Mouse (Mus musculus): Measurements from ENCODE around the gene Gjc2. TPM values are rescaled to one million over a fixed set of nuclear protein-coding genes. Genes with fewer than 3 reads are reported as not detected.

The Gjc2 gene
- polyA plus RNA-seq, 1 experiment from 2014 or later: not detected

- 5% methylated on average over 16 of the region's 16 CpGs for WGBS
- peak; percentile 24 for ATAC-seq (ENCODE audit: low read depth)
These were observed 9.0 kb upstream of the Gjc2 start, which contains the start of gene Guk1 for GRCm38 (mm10) chr11:59192059-59192386. Gene Guk1, minus strand, starts transcription at chr11:59192212.

GRCm38 (mm10) chr11:59191231-59192058, 8.4 kb upstream of the Gjc2 start:
- Histone ChIP-seq H3K9me3 (ENCODE audit: control insufficient read depth, low read length) (no peaks in the 10 kb centered on the region), H3K4me1 (ENCODE audit: control insufficient read depth, insufficient read depth, low read length) (peaks cover 7% of the 10 kb centered on the region), H3K4me3 (ENCODE audit: low read depth, low read length) (peak overlapping the region; percentile 46), H3K9ac (replicated peaks; ENCODE audit: low read depth, low read length) (peak overlapping the region; percentile 52), H3K36me3 (ENCODE audit: control insufficient read depth, insufficient read depth, low read length) (no peaks in the 10 kb centered on the region), H3K4me2 (ENCODE audit: low read depth, low read length) (peak overlapping the region; percentile 45), H3K27me3 (ENCODE audit: control insufficient read depth, insufficient read depth, low read length) (no peaks in the 10 kb centered on the region), H3K27ac (ENCODE audit: low read depth, low read length) (peak overlapping the region; percentile 80)
- ATAC-seq (ENCODE audit: low read depth): peak; percentile 94
- WGBS: 0% methylated on average over 46 of the region's 59 CpGs

More at GRCm38 (mm10) chr11:59192059-59192386, 9.0 kb upstream of the Gjc2 start, which contains the start of gene Guk1:
- H3K9me3 ChIP-seq (ENCODE audit: control insufficient read depth, low read length): no peaks in the 10 kb centered on the region
- no peaks in the 10 kb centered on the region for H3K36me3 ChIP-seq (ENCODE audit: control insufficient read depth, insufficient read depth, low read length)
- H3K4me3 ChIP-seq (ENCODE audit: low read depth, low read length): peak within 1 kb of the TSS; percentile 46
- H3K27ac ChIP-seq (ENCODE audit: low read depth, low read length): peak within 1 kb of the TSS; percentile 80
- H3K9ac ChIP-seq (replicated peaks; ENCODE audit: low read depth, low read length): peak within 1 kb of the TSS; percentile 52
- peak within 1 kb of the TSS; percentile 45 for H3K4me2 ChIP-seq (ENCODE audit: low read depth, low read length)
- H3K4me1 ChIP-seq (ENCODE audit: control insufficient read depth, insufficient read depth, low read length): peaks cover 7% of the 10 kb centered on the region
- no peaks in the 10 kb centered on the region for H3K27me3 ChIP-seq (ENCODE audit: control insufficient read depth, insufficient read depth, low read length)

- peaks cover 17% of the 10 kb centered on the region; the same call in 1 of the 2 replicates for H3K36me3 ChIP-seq (ENCODE audit: control insufficient read depth, insufficient read depth, low read length)
- H3K27me3 ChIP-seq (ENCODE audit: control insufficient read depth, insufficient read depth, low read length): no peaks in the 10 kb centered on the region
- no peak overlapping the region for H3K4me2 ChIP-seq (ENCODE audit: low read depth, low read length)
- no peak overlapping the region for H3K9ac ChIP-seq (replicated peaks; ENCODE audit: low read depth, low read length)
- no peaks in the 10 kb centered on the region for H3K9me3 ChIP-seq (ENCODE audit: control insufficient read depth, low read length)
- peaks cover 7% of the 10 kb centered on the region for H3K4me1 ChIP-seq (ENCODE audit: control insufficient read depth, insufficient read depth, low read length)
- no peak overlapping the region for H3K4me3 ChIP-seq (ENCODE audit: low read depth, low read length)
- WGBS: 70% methylated on average over 6 of the region's 6 CpGs
- no peak for ATAC-seq (ENCODE audit: low read depth)
- no peak overlapping the region for H3K27ac ChIP-seq (ENCODE audit: low read depth, low read length)
These were observed 4.7 kb upstream of the Gjc2 start for GRCm38 (mm10) chr11:59187706-59188105.

DNA sequence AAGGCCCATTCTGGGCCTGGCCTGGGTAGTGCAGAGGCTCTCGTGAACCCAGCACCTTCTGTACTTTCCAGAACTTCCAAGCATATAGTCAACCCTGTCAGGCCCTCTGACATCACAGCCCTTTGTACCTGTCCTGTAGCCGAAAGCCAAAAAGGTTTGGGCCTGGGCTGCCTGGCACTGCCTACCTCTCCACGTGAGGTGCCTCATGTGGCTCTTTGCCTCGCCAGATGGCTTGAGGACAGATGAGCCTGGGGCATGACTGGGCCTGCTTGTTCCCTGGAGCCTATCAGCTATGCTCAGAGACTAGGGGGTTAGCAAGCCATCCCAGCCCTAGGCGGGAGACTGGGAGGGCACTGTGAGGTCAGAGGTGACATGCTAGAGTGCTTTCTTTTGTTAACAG, 2.5 kb upstream of the Gjc2 start:
- Histone ChIP-seq H3K4me3 (ENCODE audit: low read depth, low read length) (no peak overlapping the region), H3K27me3 (ENCODE audit: control insufficient read depth, insufficient read depth, low read length) (no peaks in the 10 kb centered on the region), H3K4me2 (ENCODE audit: low read depth, low read length) (no peak overlapping the region), H3K9me3 (ENCODE audit: control insufficient read depth, low read length) (no peaks in the 10 kb centered on the region), H3K4me1 (ENCODE audit: control insufficient read depth, insufficient read depth, low read length) (peaks cover 7% of the 10 kb centered on the region), H3K27ac (ENCODE audit: low read depth, low read length) (no peak overlapping the region), H3K36me3 (ENCODE audit: control insufficient read depth, insufficient read depth, low read length) (peaks cover 23% of the 10 kb centered on the region), H3K9ac (replicated peaks; ENCODE audit: low read depth, low read length) (no peak overlapping the region)
- ATAC-seq (ENCODE audit: low read depth): no peak
- WGBS: 88% methylated on average over 5 of the region's 5 CpGs

DNA sequence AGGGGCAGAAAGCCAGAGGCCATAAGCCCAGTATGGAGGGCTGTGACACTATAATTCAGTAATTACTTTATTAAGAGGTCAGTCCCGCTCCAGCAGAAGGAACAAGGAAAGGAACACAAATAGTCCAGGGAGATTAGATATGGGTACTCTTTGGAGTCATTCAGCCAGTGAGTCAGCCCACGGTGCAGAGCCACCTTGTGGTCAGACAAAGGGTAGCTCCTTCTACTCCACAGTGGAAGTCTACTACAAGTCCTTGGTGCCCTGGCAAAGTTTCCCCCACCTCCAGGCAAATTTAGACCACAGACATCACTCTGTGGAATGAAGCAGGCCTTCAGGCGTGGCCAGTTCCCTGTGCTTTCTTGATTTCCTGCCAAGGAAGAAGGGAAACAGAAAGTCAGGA, 808 bp upstream of the Gjc2 start:
- 49% methylated on average over 3 of the region's 3 CpGs for WGBS
- H3K9ac ChIP-seq (replicated peaks; ENCODE audit: low read depth, low read length): no peak overlapping the region
- peaks cover 23% of the 10 kb centered on the region for H3K36me3 ChIP-seq (ENCODE audit: control insufficient read depth, insufficient read depth, low read length)
- no peaks in the 10 kb centered on the region; the same call in 1 of the 2 replicates for H3K4me1 ChIP-seq (ENCODE audit: control insufficient read depth, insufficient read depth, low read length)
- no peak overlapping the region for H3K27ac ChIP-seq (ENCODE audit: low read depth, low read length)
- peaks cover under 1% of the 10 kb centered on the region; the same call in 1 of the 2 replicates for H3K27me3 ChIP-seq (ENCODE audit: control insufficient read depth, insufficient read depth, low read length)
- H3K4me2 ChIP-seq (ENCODE audit: low read depth, low read length): no peak overlapping the region
- H3K9me3 ChIP-seq (ENCODE audit: control insufficient read depth, low read length): no peaks in the 10 kb centered on the region
- no peak overlapping the region for H3K4me3 ChIP-seq (ENCODE audit: low read depth, low read length)
- ATAC-seq (ENCODE audit: low read depth): no peak

DNA sequence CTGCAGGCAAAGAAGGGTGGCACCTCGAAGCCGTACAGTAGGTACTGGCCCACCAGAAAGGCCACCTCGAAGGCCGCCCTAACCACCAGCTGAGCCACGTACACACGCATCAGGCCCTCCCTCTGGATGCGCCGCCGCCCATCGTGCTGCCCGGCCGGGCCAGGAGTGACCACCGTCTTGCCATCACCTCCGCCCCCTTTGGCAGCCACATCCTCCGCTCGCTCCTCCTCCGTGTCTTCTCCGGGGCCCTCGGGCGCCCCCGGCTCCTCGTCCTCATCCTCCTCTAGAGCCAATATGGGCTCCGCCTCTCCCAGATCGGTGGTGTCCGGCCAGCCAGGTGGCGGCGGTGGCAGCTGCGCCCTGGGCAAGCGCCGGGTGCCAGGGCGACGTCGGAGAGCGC, 6.1 kb downstream of the Gjc2 start:
- 6% methylated on average over 34 of the region's 34 CpGs for WGBS
- Histone ChIP-seq H3K9ac (replicated peaks; ENCODE audit: low read depth, low read length) (no peak overlapping the region), H3K4me2 (ENCODE audit: low read depth, low read length) (no peak overlapping the region)

GRCm38 (mm10) chr11:59176475-59176874, 6.5 kb downstream of the Gjc2 start:
- Histone ChIP-seq H3K27ac (ENCODE audit: low read depth, low read length) (no peak overlapping the region), H3K9me3 (ENCODE audit: control insufficient read depth, low read length) (no peaks in the 10 kb centered on the region), H3K9ac (replicated peaks; ENCODE audit: low read depth, low read length) (no peak overlapping the region), H3K27me3 (ENCODE audit: control insufficient read depth, insufficient read depth, low read length) (peaks cover 40% of the 10 kb centered on the region), H3K4me1 (ENCODE audit: control insufficient read depth, insufficient read depth, low read length) (no peaks in the 10 kb centered on the region), H3K4me2 (ENCODE audit: low read depth, low read length) (no peak overlapping the region), H3K36me3 (ENCODE audit: control insufficient read depth, insufficient read depth, low read length) (no peaks in the 10 kb centered on the region), H3K4me3 (ENCODE audit: low read depth, low read length) (no peak overlapping the region)
- 2% methylated on average over 48 of the region's 48 CpGs for WGBS
- no peak for ATAC-seq (ENCODE audit: low read depth)

More for the DNA sequence above, 6.1 kb downstream of the Gjc2 start:
- Histone ChIP-seq H3K4me1 (ENCODE audit: control insufficient read depth, insufficient read depth, low read length) (no peaks in the 10 kb centered on the region), H3K36me3 (ENCODE audit: control insufficient read depth, insufficient read depth, low read length) (no peaks in the 10 kb centered on the region), H3K27me3 (ENCODE audit: control insufficient read depth, insufficient read depth, low read length) (peaks cover 40% of the 10 kb centered on the region), H3K27ac (ENCODE audit: low read depth, low read length) (no peak overlapping the region), H3K4me3 (ENCODE audit: low read depth, low read length) (no peak overlapping the region), H3K9me3 (ENCODE audit: control insufficient read depth, low read length) (no peaks in the 10 kb centered on the region)
- no peak for ATAC-seq (ENCODE audit: low read depth)

GRCm38 (mm10) chr11:59174189-59174838, 8.7 kb downstream of the Gjc2 start:
- Histone ChIP-seq H3K4me2 (ENCODE audit: low read depth, low read length) (no peak overlapping the region), H3K27me3 (ENCODE audit: control insufficient read depth, insufficient read depth, low read length) (peaks cover 40% of the 10 kb centered on the region), H3K4me1 (ENCODE audit: control insufficient read depth, insufficient read depth, low read length) (no peaks in the 10 kb centered on the region), H3K36me3 (ENCODE audit: control insufficient read depth, insufficient read depth, low read length) (no peaks in the 10 kb centered on the region), H3K27ac (ENCODE audit: low read depth, low read length) (no peak overlapping the region), H3K4me3 (ENCODE audit: low read depth, low read length) (no peak overlapping the region), H3K9me3 (ENCODE audit: control insufficient read depth, low read length) (no peaks in the 10 kb centered on the region), H3K9ac (replicated peaks; ENCODE audit: low read depth, low read length) (no peak overlapping the region)
- no peak for ATAC-seq (ENCODE audit: low read depth)
- WGBS: 61% methylated on average over 6 of the region's 6 CpGs

- Histone ChIP-seq H3K4me2 (ENCODE audit: low read depth, low read length) (no peak overlapping the region), H3K27ac (ENCODE audit: low read depth, low read length) (no peak overlapping the region), H3K4me3 (ENCODE audit: low read depth, low read length) (no peak overlapping the region), H3K36me3 (ENCODE audit: control insufficient read depth, insufficient read depth, low read length) (no peaks in the 10 kb centered on the region), H3K4me1 (ENCODE audit: control insufficient read depth, insufficient read depth, low read length) (no peaks in the 10 kb centered on the region), H3K9me3 (ENCODE audit: control insufficient read depth, low read length) (no peaks in the 10 kb centered on the region), H3K9ac (replicated peaks; ENCODE audit: low read depth, low read length) (no peak overlapping the region), H3K27me3 (ENCODE audit: control insufficient read depth, insufficient read depth, low read length) (peaks cover 7% of the 10 kb centered on the region)
- no peak for ATAC-seq (ENCODE audit: low read depth)
- WGBS: 65% methylated on average over 4 of the region's 4 CpGs
These were observed 12.5 kb downstream of the Gjc2 start for GRCm38 (mm10) chr11:59170549-59170948.

Measured in neural tube, embryonic 14.5 days (tissue).